Comparison of ENCODE assay signal across 13 mouse cellular contexts in genomic region chr14:48334106-48334809, GRCm38 (mm10).
A peak's percentile ranks its signal among the peaks of the same experiment; 100 is the strongest.
DNase-seq lines count a peak whose midpoint lies in the region; ATAC-seq and TF ChIP-seq lines count a peak whose summit lies in the region.
"Had no signal": no experiment of that assay in that cellular context is flagged by ENCODE, and none has a peak within 500 bp of the region (broad histone marks: within the 10 kb centered on the region; RNA-seq: fewer than 3 reads in every experiment).

No protein-coding gene starts in this region.

- H3K9ac ChIP-seq in forebrain, embryonic 15.5 days (replicated peaks): no peak overlapping the region
- no peak overlapping the region for H3K9ac ChIP-seq in lung, embryonic 16.5 days (ENCODE audit: low read length)
- H3K9ac ChIP-seq in hindbrain, embryonic 11.5 days (ENCODE audit: low read depth, low read length): no peak overlapping the region
- no peak overlapping the region for H3K9ac ChIP-seq in midbrain, embryonic 15.5 days
- H3K9ac ChIP-seq: heart, embryonic 13.5 days had no signal

- no peak overlapping the region for H3K4me3 ChIP-seq in forebrain, embryonic 10.5 days
- no peak overlapping the region for H3K4me3 ChIP-seq in forebrain, embryonic 15.5 days
- no peak overlapping the region for H3K4me3 ChIP-seq in lung, embryonic 16.5 days (ENCODE audit: low read length)
- no peak overlapping the region for H3K4me3 ChIP-seq in lung, adult 2 months (replicated peaks; ENCODE audit: extremely low read depth, low read depth, low read length)
- no peak overlapping the region for H3K4me3 ChIP-seq in hindbrain, embryonic 11.5 days (ENCODE audit: low read depth, low read length)
- no peak overlapping the region for H3K4me3 ChIP-seq in midbrain, embryonic 15.5 days
- H3K4me3 ChIP-seq: heart, embryonic 13.5 days; left cerebral cortex, adult 2 months had no signal

- no peak overlapping the region for H3K4me2 ChIP-seq in forebrain, embryonic 15.5 days (replicated peaks)
- no peak overlapping the region for H3K4me2 ChIP-seq in lung, embryonic 16.5 days (ENCODE audit: low read depth, low read length)
- no peak overlapping the region for H3K4me2 ChIP-seq in hindbrain, embryonic 11.5 days (replicated peaks; ENCODE audit: low read depth, low read length)
- H3K4me2 ChIP-seq in midbrain, embryonic 15.5 days: no peak overlapping the region
- H3K4me2 ChIP-seq: heart, embryonic 13.5 days had no signal

- ATAC-seq in forebrain, embryonic 15.5 days (replicated peaks): no peak
- ATAC-seq in lung, embryonic 16.5 days (ENCODE audit: low read depth): 0 out of 2 replicates have a peak, but pooled peaks have one; percentile 34
- peak; percentile 56; the same call in 1 of the 2 replicates for ATAC-seq in hindbrain, embryonic 11.5 days (ENCODE audit: low FRiP score)
- ATAC-seq in midbrain, embryonic 15.5 days (replicated peaks): peak; percentile 63; the same call in 1 of the 2 replicates

- no peak for TF ChIP-seq POLR2A in lung, adult 2 months (IDR thresholded peaks at IDR 0.05; ENCODE audit: borderline replicate concordance, extremely low read depth, low read depth, low read length)

- no peak for TF ChIP-seq CTCF in lung, adult 2 months (IDR thresholded peaks at IDR 0.05; ENCODE audit: insufficient read depth, low read length)

- peak overlapping the region; percentile 51 for H3K27ac ChIP-seq in forebrain, embryonic 10.5 days
- no peak overlapping the region for H3K27ac ChIP-seq in forebrain, embryonic 15.5 days (replicated peaks)
- H3K27ac ChIP-seq in lung, embryonic 16.5 days (ENCODE audit: low read length): no peak overlapping the region
- no peak overlapping the region for H3K27ac ChIP-seq in hindbrain, embryonic 11.5 days (ENCODE audit: low read depth, low read length)
- H3K27ac ChIP-seq in midbrain, embryonic 15.5 days: no peak overlapping the region
- H3K27ac ChIP-seq: heart, embryonic 13.5 days; left cerebral cortex, adult 2 months had no signal

- 48% methylated on average over 8 of the region's 8 CpGs for WGBS in forebrain, embryonic 10.5 days
- WGBS in forebrain, embryonic 15.5 days: 33% methylated on average over 8 of the region's 8 CpGs
- WGBS in lung, embryonic 16.5 days: 27% methylated on average over 8 of the region's 8 CpGs
- 44% methylated on average over 8 of the region's 8 CpGs for WGBS in lung, adult 2 months
- WGBS in hindbrain, embryonic 11.5 days: 39% methylated on average over 8 of the region's 8 CpGs
- 17% methylated on average over 8 of the region's 8 CpGs for WGBS in midbrain, embryonic 15.5 days

- H3K36me3 ChIP-seq in forebrain, embryonic 10.5 days (replicated peaks): no peaks in the 10 kb centered on the region
- no peaks in the 10 kb centered on the region for H3K36me3 ChIP-seq in forebrain, embryonic 15.5 days
- H3K36me3 ChIP-seq in lung, embryonic 16.5 days (ENCODE audit: control insufficient read depth, insufficient read depth, low read length): no peaks in the 10 kb centered on the region
- no peaks in the 10 kb centered on the region for H3K36me3 ChIP-seq in hindbrain, embryonic 11.5 days (ENCODE audit: control insufficient read depth, insufficient read depth, low read length)
- no peaks in the 10 kb centered on the region for H3K36me3 ChIP-seq in midbrain, embryonic 15.5 days (replicated peaks)
- H3K36me3 ChIP-seq: heart, embryonic 13.5 days had no signal

- H3K27me3 ChIP-seq in forebrain, embryonic 10.5 days (ENCODE audit: poor library complexity, severe bottlenecking): peaks cover 5% of the 10 kb centered on the region; the same call in 1 of the 2 replicates
- H3K27me3 ChIP-seq in forebrain, embryonic 15.5 days: no peaks in the 10 kb centered on the region
- no peaks in the 10 kb centered on the region for H3K27me3 ChIP-seq in lung, embryonic 16.5 days (ENCODE audit: control insufficient read depth, insufficient read depth, low read depth, low read length)
- H3K27me3 ChIP-seq in hindbrain, embryonic 11.5 days (ENCODE audit: control insufficient read depth, insufficient read depth, low read length): 0 out of 2 replicates have a peak, but pooled peaks cover 2% of the 10 kb centered on the region
- 0 out of 2 replicates have a peak, but pooled peaks cover 2% of the 10 kb centered on the region for H3K27me3 ChIP-seq in midbrain, embryonic 15.5 days (replicated peaks)

- H3K9me3 ChIP-seq in forebrain, embryonic 10.5 days: no peaks in the 10 kb centered on the region
- H3K9me3 ChIP-seq in forebrain, embryonic 15.5 days: no peaks in the 10 kb centered on the region
- no peaks in the 10 kb centered on the region for H3K9me3 ChIP-seq in lung, embryonic 16.5 days (ENCODE audit: control insufficient read depth, low read length)
- no peaks in the 10 kb centered on the region for H3K9me3 ChIP-seq in hindbrain, embryonic 11.5 days (ENCODE audit: control insufficient read depth, low read length)
- no peaks in the 10 kb centered on the region for H3K9me3 ChIP-seq in midbrain, embryonic 15.5 days
- H3K9me3 ChIP-seq: heart, embryonic 13.5 days had no signal

- H3K4me1 ChIP-seq in forebrain, embryonic 10.5 days: peaks cover 41% of the 10 kb centered on the region
- peaks cover 32% of the 10 kb centered on the region for H3K4me1 ChIP-seq in forebrain, embryonic 15.5 days
- peaks cover 29% of the 10 kb centered on the region for H3K4me1 ChIP-seq in lung, embryonic 16.5 days (replicated peaks; ENCODE audit: control insufficient read depth, insufficient read depth, low read length)
- H3K4me1 ChIP-seq in lung, adult 2 months (ENCODE audit: control insufficient read depth, insufficient read depth, low read length): peaks cover 8% of the 10 kb centered on the region; the same call in 1 of the 2 replicates
- no peaks in the 10 kb centered on the region for H3K4me1 ChIP-seq in hindbrain, embryonic 11.5 days (replicated peaks; ENCODE audit: control insufficient read depth, insufficient read depth, low read length)
- peaks cover 14% of the 10 kb centered on the region; the same call in 1 of the 2 replicates for H3K4me1 ChIP-seq in midbrain, embryonic 15.5 days

- DNase-seq in forebrain, embryonic 10.5 days (ENCODE audit: extremely low spot score, low spot score): no peak
- no peak for DNase-seq in lung, adult 2 months
- DNase-seq in hindbrain, embryonic 11.5 days (ENCODE audit: low spot score): peak; percentile 48
- DNase-seq in frontal cortex, postnatal 36 days (ENCODE audit: low spot score in 2 of 2): no peak
- no peak for DNase-seq in spleen, postnatal 10 days (ENCODE audit: low spot score in 2 of 2)
- DNase-seq: adrenal gland, postnatal 10 days; gastrocnemius, postnatal 25 days; thymus, postnatal 25 days had no signal
